Comparison of ENCODE assay signal across 20 mouse cellular contexts in genomic region chr6:38676723-38677122, GRCm38 (mm10). TPM values are rescaled to one million over a fixed set of nuclear protein-coding genes. Genes with fewer than 3 reads are reported as not detected.
DNase-seq lines count a peak whose midpoint lies in the region; ATAC-seq and TF ChIP-seq lines count a peak whose summit lies in the region.
"Had no signal": no experiment of that assay in that cellular context is flagged by ENCODE, and none has a peak within 500 bp of the region (broad histone marks: within the 10 kb centered on the region; RNA-seq: fewer than 3 reads in every experiment).

No protein-coding gene starts in this region.

- H3K9me3 ChIP-seq in heart, embryonic 15.5 days (replicated peaks): no peaks in the 10 kb centered on the region
- H3K9me3 ChIP-seq in heart, postnatal 0 days (replicated peaks; ENCODE audit: control insufficient read depth, low read length): no peaks in the 10 kb centered on the region
- H3K9me3 ChIP-seq: forebrain, embryonic 15.5 days; hindbrain, embryonic 15.5 days; limb, embryonic 15.5 days; midbrain, embryonic 12.5 days had no signal

- DNase-seq in heart, postnatal 25 days (ENCODE audit: low spot score): no peak
- DNase-seq in testis, postnatal 10 days (ENCODE audit: low spot score): no peak
- DNase-seq in heart, postnatal 0 days (ENCODE audit: low spot score): no peak
- no peak for DNase-seq in cerebellum, adult 9-10 months
- no peak for DNase-seq in left cerebral cortex, postnatal 4 days
- DNase-seq: adrenal gland, postnatal 10 days; cerebellum, adult 11-12 months; cerebellum, postnatal 36 days; kidney, adult 11 months; kidney, postnatal 25 days; layer of hippocampus, adult 9-11 months; retina, postnatal 1 day; thymus, adult 2 months had no signal

- H3K9ac ChIP-seq in heart, embryonic 15.5 days: no peak overlapping the region
- no peak overlapping the region for H3K9ac ChIP-seq in heart, postnatal 0 days (replicated peaks; ENCODE audit: low read depth, low read length)
- H3K9ac ChIP-seq: forebrain, embryonic 15.5 days; hindbrain, embryonic 15.5 days; limb, embryonic 15.5 days; midbrain, embryonic 12.5 days had no signal

- no peak overlapping the region for H3K4me3 ChIP-seq in heart, embryonic 15.5 days
- peak overlapping the region; percentile 27 for H3K4me3 ChIP-seq in testis, adult 2 months (ENCODE audit: control insufficient read depth, low read depth, low read length)
- no peak overlapping the region for H3K4me3 ChIP-seq in heart, postnatal 0 days (ENCODE audit: low read depth, low read length)
- H3K4me3 ChIP-seq: erythroblast, embryonic 14.5 days; forebrain, embryonic 15.5 days; hindbrain, embryonic 15.5 days; limb, embryonic 15.5 days; midbrain, embryonic 12.5 days had no signal

- H3K27ac ChIP-seq in heart, embryonic 15.5 days: no peak overlapping the region
- H3K27ac ChIP-seq in testis, adult 2 months (ENCODE audit: control insufficient read depth, insufficient read depth, low read depth, low read length): no peak overlapping the region
- no peak overlapping the region for H3K27ac ChIP-seq in heart, postnatal 0 days (ENCODE audit: low read depth)
- H3K27ac ChIP-seq: forebrain, embryonic 15.5 days; hindbrain, embryonic 15.5 days; limb, embryonic 15.5 days; midbrain, embryonic 12.5 days had no signal

- no peak for TF ChIP-seq CTCF in testis, adult 2 months (IDR thresholded peaks at IDR 0.05; ENCODE audit: control insufficient read depth, insufficient read depth, insufficient replicate concordance, low read depth, low read length)
- TF ChIP-seq CTCF in heart, postnatal 0 days (IDR thresholded peaks at IDR 0.05; ENCODE audit: low read depth): no peak

- peaks cover 7% of the 10 kb centered on the region for H3K4me1 ChIP-seq in heart, embryonic 15.5 days (replicated peaks)
- H3K4me1 ChIP-seq in testis, adult 2 months (ENCODE audit: control insufficient read depth, insufficient read depth, low read length): peaks cover 13% of the 10 kb centered on the region
- H3K4me1 ChIP-seq in heart, postnatal 0 days (ENCODE audit: control insufficient read depth, insufficient read depth): peaks cover 10% of the 10 kb centered on the region; the same call in 1 of the 2 replicates
- H3K4me1 ChIP-seq: forebrain, embryonic 15.5 days; hindbrain, embryonic 15.5 days; limb, embryonic 15.5 days; midbrain, embryonic 12.5 days had no signal

- H3K36me3 ChIP-seq in heart, embryonic 15.5 days: no peaks in the 10 kb centered on the region
- H3K36me3 ChIP-seq in testis, adult 2 months (ENCODE audit: control insufficient read depth, insufficient read depth, low read length): no peaks in the 10 kb centered on the region
- no peaks in the 10 kb centered on the region for H3K36me3 ChIP-seq in heart, postnatal 0 days (replicated peaks; ENCODE audit: control insufficient read depth, insufficient read depth, low read length)
- H3K36me3 ChIP-seq: forebrain, embryonic 15.5 days; hindbrain, embryonic 15.5 days; limb, embryonic 15.5 days; midbrain, embryonic 12.5 days had no signal

- 69% methylated on average over 14 of the region's 14 CpGs for WGBS in heart, embryonic 15.5 days
- WGBS in heart, postnatal 0 days: 60% methylated on average over 14 of the region's 14 CpGs

- no peak for ATAC-seq in heart, embryonic 15.5 days (replicated peaks; ENCODE audit: insufficient number of reproducible peaks, insufficient read depth, low FRiP score, low read depth)
- ATAC-seq in heart, postnatal 0 days (ENCODE audit: insufficient read depth, low read depth): no peak
- ATAC-seq: forebrain, embryonic 15.5 days had no signal

- no peak for TF ChIP-seq EP300 in heart, postnatal 0 days (IDR thresholded peaks at IDR 0.05; ENCODE audit: low read depth)

- TF ChIP-seq POLR2A in testis, adult 2 months (IDR thresholded peaks at IDR 0.05; ENCODE audit: control insufficient read depth, low read depth, low read length): no peak

- intact Hi-C loops in heart, postnatal 25 days (cut with DNase I): no loop called here
- intact Hi-C loops in left cerebral cortex, postnatal 4 days (cut with DNase I): no loop called here

- H3K27me3 ChIP-seq in heart, embryonic 15.5 days: no peaks in the 10 kb centered on the region
- no peaks in the 10 kb centered on the region for H3K27me3 ChIP-seq in testis, adult 2 months (ENCODE audit: control insufficient read depth, insufficient read depth, low read length)
- 0 out of 2 replicates have a peak, but pooled peaks cover 4% of the 10 kb centered on the region for H3K27me3 ChIP-seq in heart, postnatal 0 days (ENCODE audit: control insufficient read depth, insufficient read depth, low read length)
- H3K27me3 ChIP-seq: forebrain, embryonic 15.5 days; hindbrain, embryonic 15.5 days; limb, embryonic 15.5 days; midbrain, embryonic 12.5 days had no signal

- H3K4me2 ChIP-seq in heart, embryonic 15.5 days: peak overlapping the region; percentile 47
- H3K4me2 ChIP-seq in heart, postnatal 0 days (ENCODE audit: low read depth, low read length): peak overlapping the region; percentile 33; the same call in 1 of the 2 replicates
- H3K4me2 ChIP-seq: forebrain, embryonic 15.5 days; hindbrain, embryonic 15.5 days; limb, embryonic 15.5 days; midbrain, embryonic 12.5 days had no signal

RNA-seq across cellular contexts. Expression of gene Clec2l, which starts 13.9 kb away (rescaled TPM):
- 0.87 and 1.9 TPM in 2 replicates for polyA plus RNA-seq in heart, embryonic 15.5 days (2015; fragmentation: Nextera tagmentation; extraction: Ambion mirVana)
- total RNA-seq in heart, postnatal 25 days (2021): 1 to 10 TPM; 1.6 to 1.7 TPM
- 0.41 and 0.61 TPM in 2 replicates for polyA plus RNA-seq in testis, adult 2 months (2012; rRNA removed)
- 3.4 and 3.9 TPM in 2 replicates for total RNA-seq in heart, postnatal 0 days (2014; rRNA removed; ENCODE audit: low replicate concordance)
- polyA plus RNA-seq in heart, postnatal 0 days (2015; fragmentation: Nextera tagmentation; extraction: Ambion mirVana): 1.0 and 1.2 TPM in 2 replicates
- total RNA-seq in left cerebral cortex, postnatal 4 days (2021): 10 to 100 TPM; 68.3 to 70.8 TPM

RNA-seq across cellular contexts. Expression of gene Klrg2, which starts 39.7 kb away (rescaled TPM):
- polyA plus RNA-seq in heart, embryonic 15.5 days (2015; fragmentation: Nextera tagmentation; extraction: Ambion mirVana): 0.15 and 0.24 TPM in 2 replicates
- under 1 TPM; 0.36 to 0.81 TPM for total RNA-seq in heart, postnatal 25 days (2021)
- 0.64 and 0.86 TPM in 2 replicates for polyA plus RNA-seq in testis, adult 2 months (2012; rRNA removed)
- 0.04 and 1.7 TPM in 2 replicates for total RNA-seq in heart, postnatal 0 days (2014; rRNA removed; ENCODE audit: low replicate concordance)
- polyA plus RNA-seq in heart, postnatal 0 days (2015; fragmentation: Nextera tagmentation; extraction: Ambion mirVana): 0.20 and 0.25 TPM in 2 replicates
- total RNA-seq in left cerebral cortex, postnatal 4 days (2021): under 1 TPM in 1 of 2 experiments, not detected in 1; 0.26 TPM
- polyA plus RNA-seq: erythroblast, embryonic 14.5 days had no signal

Comparison
In these comparisons a context has a peak if more than half of its experiments do, and no peak if none do; other contexts are left out.
1. RNA of gene Clec2l, which starts 13.9 kb away (total RNA-seq): 68.3 to 70.8 TPM in left cerebral cortex, postnatal 4 days; 3.4 to 3.9 TPM in heart, postnatal 0 days and 1.6 to 1.7 TPM in heart, postnatal 25 days; every median in the first group is over 10 times any median in the second.